Mouse (Mus musculus): ENCODE measurements around the gene Gm572. TPM values are rescaled to one million over a fixed set of nuclear protein-coding genes. Genes with fewer than 3 reads are reported as not detected.
A peak's percentile ranks its signal among the peaks of the same experiment; 100 is the strongest.

Gm572 gene
- polyA plus RNA-seq, 1 experiment, result 0.17 TPM

GRCm38 (mm10) chr4:148649309-148649708, 6.2 kb downstream of the Gm572 start:
- WGBS, result 79% methylated on average over 3 of the region's 3 CpGs
- no peak for DNase-seq
- TF ChIP-seq POLR2A (IDR thresholded peaks at IDR 0.05; ENCODE audit: low read depth, low read length) (no peak), CTCF (conservative IDR thresholded peaks at IDR 0.05; ENCODE audit: insufficient read depth, insufficient read length, low read depth, low read length) (peak; percentile 39)
- H3K27me3 ChIP-seq (replicated peaks; ENCODE audit: control insufficient read depth, insufficient read depth, low read length), result no peaks in the 10 kb centered on the region
- no peaks in the 10 kb centered on the region for H3K36me3 ChIP-seq (ENCODE audit: control insufficient read depth, insufficient read depth, low read length)
- H3K4me3 ChIP-seq (ENCODE audit: insufficient read depth, low read depth, low read length), result no peak overlapping the region
- peaks cover 4% of the 10 kb centered on the region; the same call in 1 of the 2 replicates for H3K4me1 ChIP-seq (ENCODE audit: control insufficient read depth, insufficient read depth, low read length)
- no peak overlapping the region for H3K27ac ChIP-seq (ENCODE audit: insufficient read depth, low read depth, low read length)

- Histone ChIP-seq H3K27ac (ENCODE audit: insufficient read depth, low read depth, low read length) (no peak overlapping the region), H3K27me3 (replicated peaks; ENCODE audit: control insufficient read depth, insufficient read depth, low read length) (no peaks in the 10 kb centered on the region), H3K4me1 (ENCODE audit: control insufficient read depth, insufficient read depth, low read length) (peaks cover 2% of the 10 kb centered on the region; the same call in 1 of the 2 replicates), H3K36me3 (ENCODE audit: control insufficient read depth, insufficient read depth, low read length) (no peaks in the 10 kb centered on the region), H3K4me3 (ENCODE audit: insufficient read depth, low read depth, low read length) (no peak overlapping the region)
- TF ChIP-seq POLR2A (IDR thresholded peaks at IDR 0.05; ENCODE audit: low read depth, low read length) (no peak), CTCF (conservative IDR thresholded peaks at IDR 0.05; ENCODE audit: insufficient read depth, insufficient read length, low read depth, low read length) (no peak)
- 55% methylated on average over 9 of the region's 9 CpGs for WGBS
- DNase-seq, result peak; percentile 71
These were observed 7.9 kb downstream of the Gm572 start for GRCm38 (mm10) chr4:148651045-148651444.

DNA sequence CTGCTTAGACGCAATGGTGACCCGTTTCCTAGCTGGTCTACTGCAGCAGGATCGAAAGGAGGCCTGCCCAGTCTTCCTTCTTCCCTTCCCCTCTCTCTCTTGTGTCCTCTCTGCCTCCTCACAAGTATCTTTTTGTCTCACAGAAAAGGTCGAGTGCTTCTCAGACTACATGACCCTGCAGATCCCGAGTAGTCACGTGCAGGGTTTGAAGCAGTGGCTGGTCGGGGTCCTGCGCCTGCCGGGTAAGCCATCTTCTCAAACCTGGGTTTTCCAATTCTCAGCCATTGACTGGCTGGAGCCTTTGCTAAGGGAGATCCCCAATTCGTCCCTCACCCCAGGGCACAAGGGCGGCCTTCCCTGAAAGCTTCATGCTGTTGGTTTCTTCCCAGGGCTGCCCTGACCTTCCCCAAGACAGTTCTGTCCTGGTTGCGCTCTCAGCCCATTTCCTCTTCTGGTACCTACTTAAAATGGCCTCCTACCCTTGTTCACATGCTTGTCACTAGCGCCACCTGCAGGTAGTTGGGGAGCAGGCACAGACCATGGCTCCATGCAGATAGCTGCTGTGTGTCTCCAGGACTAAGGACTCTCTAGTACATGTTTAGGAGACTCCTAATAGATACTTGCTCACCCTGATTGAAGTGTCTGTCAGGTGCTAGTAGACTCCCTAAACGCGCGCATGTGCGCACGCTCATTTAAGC, 11.7 kb downstream of the Gm572 start:
- Histone ChIP-seq H3K4me1 (ENCODE audit: control insufficient read depth, insufficient read depth, low read length) (peaks cover 2% of the 10 kb centered on the region; the same call in 1 of the 2 replicates), H3K4me3 (ENCODE audit: insufficient read depth, low read depth, low read length) (no peak overlapping the region), H3K27me3 (replicated peaks; ENCODE audit: control insufficient read depth, insufficient read depth, low read length) (no peaks in the 10 kb centered on the region), H3K27ac (ENCODE audit: insufficient read depth, low read depth, low read length) (no peak overlapping the region), H3K36me3 (ENCODE audit: control insufficient read depth, insufficient read depth, low read length) (no peaks in the 10 kb centered on the region)
- peak; percentile 75 for DNase-seq
- 91% methylated on average over 18 of the region's 18 CpGs for WGBS
- TF ChIP-seq POLR2A (IDR thresholded peaks at IDR 0.05; ENCODE audit: low read depth, low read length) (no peak), CTCF (conservative IDR thresholded peaks at IDR 0.05; ENCODE audit: insufficient read depth, insufficient read length, low read depth, low read length) (peak; percentile 82)

- Histone ChIP-seq H3K4me1 (ENCODE audit: control insufficient read depth, insufficient read depth, low read length) (no peaks in the 10 kb centered on the region), H3K27ac (ENCODE audit: insufficient read depth, low read depth, low read length) (no peak overlapping the region), H3K36me3 (ENCODE audit: control insufficient read depth, insufficient read depth, low read length) (no peaks in the 10 kb centered on the region), H3K4me3 (ENCODE audit: insufficient read depth, low read depth, low read length) (no peak overlapping the region), H3K27me3 (replicated peaks; ENCODE audit: control insufficient read depth, insufficient read depth, low read length) (no peaks in the 10 kb centered on the region)
- DNase-seq, result no peak
- TF ChIP-seq CTCF (conservative IDR thresholded peaks at IDR 0.05; ENCODE audit: insufficient read depth, insufficient read length, low read depth, low read length), result no peak
- TF ChIP-seq POLR2A (IDR thresholded peaks at IDR 0.05; ENCODE audit: low read depth, low read length), result no peak
- WGBS, result 46% methylated on average over 15 of the region's 15 CpGs
These were observed 13.7 kb downstream of the Gm572 start for GRCm38 (mm10) chr4:148656691-148657258.

- Histone ChIP-seq H3K4me3 (ENCODE audit: insufficient read depth, low read depth, low read length) (no peak overlapping the region), H3K27me3 (replicated peaks; ENCODE audit: control insufficient read depth, insufficient read depth, low read length) (no peaks in the 10 kb centered on the region), H3K27ac (ENCODE audit: insufficient read depth, low read depth, low read length) (no peak overlapping the region), H3K4me1 (ENCODE audit: control insufficient read depth, insufficient read depth, low read length) (no peaks in the 10 kb centered on the region; the same call in 1 of the 2 replicates), H3K36me3 (ENCODE audit: control insufficient read depth, insufficient read depth, low read length) (no peaks in the 10 kb centered on the region)
- no peak for TF ChIP-seq CTCF (conservative IDR thresholded peaks at IDR 0.05; ENCODE audit: insufficient read depth, insufficient read length, low read depth, low read length)
- TF ChIP-seq POLR2A (IDR thresholded peaks at IDR 0.05; ENCODE audit: low read depth, low read length), result no peak
- 81% methylated on average over 13 of the region's 13 CpGs for WGBS
- DNase-seq, result no peak
These were observed 14.7 kb downstream of the Gm572 start for GRCm38 (mm10) chr4:148657776-148658175.

GRCm38 (mm10) chr4:148660174-148660573, 17.1 kb downstream of the Gm572 start:
- WGBS, result 56% methylated on average over 3 of the region's 3 CpGs
- Histone ChIP-seq H3K4me1 (ENCODE audit: control insufficient read depth, insufficient read depth, low read length) (no peaks in the 10 kb centered on the region; the same call in 1 of the 2 replicates), H3K4me3 (ENCODE audit: insufficient read depth, low read depth, low read length) (no peak overlapping the region), H3K36me3 (ENCODE audit: control insufficient read depth, insufficient read depth, low read length) (no peaks in the 10 kb centered on the region), H3K27ac (ENCODE audit: insufficient read depth, low read depth, low read length) (no peak overlapping the region), H3K27me3 (replicated peaks; ENCODE audit: control insufficient read depth, insufficient read depth, low read length) (no peaks in the 10 kb centered on the region)
- no peak for DNase-seq
- TF ChIP-seq CTCF (conservative IDR thresholded peaks at IDR 0.05; ENCODE audit: insufficient read depth, insufficient read length, low read depth, low read length), result no peak
- TF ChIP-seq POLR2A (IDR thresholded peaks at IDR 0.05; ENCODE audit: low read depth, low read length), result no peak

DNA sequence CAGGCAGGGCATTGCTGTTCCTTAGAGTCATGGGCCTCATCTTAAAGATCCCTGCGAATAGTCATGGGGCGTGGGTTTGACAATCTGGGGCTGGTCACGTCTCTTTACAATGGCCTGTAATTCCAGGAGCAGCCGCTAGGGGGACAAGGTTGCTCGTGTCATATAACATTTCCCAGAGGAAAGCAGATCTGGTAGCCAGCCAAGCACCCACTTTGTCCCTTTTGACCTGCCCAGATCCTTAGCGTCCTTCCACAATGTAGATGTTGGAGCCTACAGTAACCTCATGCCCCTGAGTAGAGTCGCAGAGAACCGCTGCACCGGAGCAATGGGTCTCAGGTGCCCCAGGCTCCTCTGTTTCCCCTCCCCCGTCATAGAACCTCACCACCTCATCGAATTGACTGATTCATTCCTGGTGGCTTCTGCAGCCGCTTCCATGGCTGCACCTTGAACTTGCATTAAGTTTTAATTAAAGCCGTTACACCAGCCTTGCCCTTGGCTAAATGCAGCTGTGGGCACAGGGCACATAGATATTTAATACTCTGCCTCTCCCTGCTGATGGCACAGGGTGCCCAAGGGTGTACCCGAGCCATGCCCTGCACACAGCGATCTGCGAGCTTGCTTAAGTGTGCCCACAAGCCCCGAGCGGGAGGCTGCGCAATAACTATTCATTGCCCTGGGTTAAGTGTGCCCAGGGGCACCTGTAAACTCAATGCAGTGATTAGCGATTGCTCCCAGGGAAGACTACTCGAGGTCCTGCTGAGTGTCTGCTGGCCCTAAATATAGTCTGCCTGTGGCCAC, 19.2 kb downstream of the Gm572 start:
- DNase-seq, result peak; percentile 77
- no peak overlapping the region for H3K4me3 ChIP-seq (ENCODE audit: insufficient read depth, low read depth, low read length)

More for the DNA sequence above, 19.2 kb downstream of the Gm572 start:
- no peaks in the 10 kb centered on the region for H3K36me3 ChIP-seq (ENCODE audit: control insufficient read depth, insufficient read depth, low read length)
- 22% methylated on average over 21 of the region's 21 CpGs for WGBS
- no peaks in the 10 kb centered on the region for H3K27me3 ChIP-seq (replicated peaks; ENCODE audit: control insufficient read depth, insufficient read depth, low read length)
- no peak overlapping the region for H3K27ac ChIP-seq (ENCODE audit: insufficient read depth, low read depth, low read length)
- TF ChIP-seq POLR2A (IDR thresholded peaks at IDR 0.05; ENCODE audit: low read depth, low read length), result no peak
- TF ChIP-seq CTCF (conservative IDR thresholded peaks at IDR 0.05; ENCODE audit: insufficient read depth, insufficient read length, low read depth, low read length), result peak; percentile 78
- H3K4me1 ChIP-seq (ENCODE audit: control insufficient read depth, insufficient read depth, low read length), result no peaks in the 10 kb centered on the region; the same call in 1 of the 2 replicates
